ENCODE assay signal across 23 mouse cellular contexts in the genomic region with DNA sequence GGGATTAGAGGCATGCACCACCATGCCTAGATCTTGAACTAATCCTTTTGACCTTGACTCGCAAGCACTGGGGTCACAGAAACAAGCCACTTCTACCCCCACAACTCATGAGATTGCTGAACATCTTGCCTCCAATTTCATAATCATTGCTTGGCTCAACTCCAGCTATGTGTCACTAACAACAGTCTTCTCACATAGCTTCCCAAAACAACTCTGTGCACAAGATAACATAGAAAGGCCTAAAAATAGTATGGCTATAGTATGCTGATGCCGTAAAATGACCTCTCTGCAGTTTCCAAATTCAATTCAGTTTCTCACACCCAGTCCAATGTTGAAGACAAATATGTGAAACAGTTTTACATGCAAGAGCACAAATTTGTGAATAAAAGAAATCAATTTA. TPM values are rescaled to one million over a fixed set of nuclear protein-coding genes. Genes with fewer than 3 reads are reported as not detected.
DNase-seq lines count a peak whose midpoint lies in the region; ATAC-seq and TF ChIP-seq lines count a peak whose summit lies in the region.
"Had no signal": no experiment of that assay in that cellular context is flagged by ENCODE, and none has a peak within 500 bp of the region (broad histone marks: within the 10 kb centered on the region; RNA-seq: fewer than 3 reads in every experiment).

No protein-coding gene starts in this region.

- H3K4me1 ChIP-seq in heart, embryonic 11.5 days (ENCODE audit: control insufficient read depth, insufficient read depth, low read length): peaks cover 7% of the 10 kb centered on the region; the same call in 1 of the 2 replicates
- H3K4me1 ChIP-seq in lung, embryonic 15.5 days: 0 out of 2 replicates have a peak, but pooled peaks cover 6% of the 10 kb centered on the region
- H3K4me1 ChIP-seq: forebrain, embryonic 10.5 days; limb, embryonic 13.5 days; liver, embryonic 15.5 days; megakaryocyte, embryonic 14.5 days; stomach, embryonic 15.5 days had no signal

- no peak for DNase-seq in heart, adult 9 months (ENCODE audit: low spot score in 2 of 2)
- no peak for DNase-seq in lung, postnatal 4 days
- DNase-seq in lung, postnatal 36 days: peak; percentile 42
- DNase-seq in layer of hippocampus, adult 2 months (ENCODE audit: low spot score in 2 of 2): no peak
- DNase-seq in cerebellum, adult 18-20 months: no peak
- DNase-seq: adrenal gland, postnatal 10 days; cerebellum, adult 2 months; gastrocnemius, adult 2 months; retina, postnatal 1 day; thymus, adult 18-20 months; thymus, postnatal 4 days had no signal

- TF ChIP-seq CTCF in layer of hippocampus, adult 2 months (conservative IDR thresholded peaks at IDR 0.05): no peak

- H3K27ac ChIP-seq in heart, embryonic 11.5 days (ENCODE audit: low read depth, low read length): peak overlapping the region; percentile 69
- H3K27ac ChIP-seq in lung, embryonic 15.5 days: 0 out of 2 replicates have a peak overlapping the region, but pooled peaks have one; percentile 3
- H3K27ac ChIP-seq in layer of hippocampus, adult 2 months: no peak overlapping the region
- H3K27ac ChIP-seq: forebrain, embryonic 10.5 days; gastrocnemius, adult 2 months; kidney, embryonic 15.5 days; limb, embryonic 13.5 days; liver, embryonic 15.5 days; stomach, embryonic 15.5 days had no signal

- no peak for ATAC-seq in heart, embryonic 11.5 days (replicated peaks; ENCODE audit: insufficient number of reproducible peaks, low FRiP score, low TSS enrichment)
- peak; percentile 74; the same call in 1 of the 2 replicates for ATAC-seq in lung, embryonic 15.5 days (ENCODE audit: borderline replicate concordance, extremely low read depth, low FRiP score, low TSS enrichment)
- ATAC-seq in granulocyte monocyte progenitor cell, adult 5-6 weeks (replicated peaks; ENCODE audit: poor library complexity, severe bottlenecking): peak; percentile 33; the same call in 1 of the 2 replicates
- ATAC-seq: hindbrain, embryonic 16.5 days; intestine, embryonic 16.5 days; Patski had no signal

- H3K4me2 ChIP-seq in heart, embryonic 11.5 days: no peak overlapping the region
- H3K4me2 ChIP-seq in lung, embryonic 15.5 days: no peak overlapping the region
- H3K4me2 ChIP-seq: kidney, embryonic 15.5 days; limb, embryonic 13.5 days; liver, embryonic 15.5 days; stomach, embryonic 15.5 days had no signal

- H3K9ac ChIP-seq in heart, embryonic 11.5 days (ENCODE audit: low read depth, low read length): no peak overlapping the region
- H3K9ac ChIP-seq in lung, embryonic 15.5 days: no peak overlapping the region
- H3K9ac ChIP-seq: kidney, embryonic 15.5 days; limb, embryonic 13.5 days; liver, embryonic 15.5 days; stomach, embryonic 15.5 days had no signal

- no peaks in the 10 kb centered on the region for H3K36me3 ChIP-seq in heart, embryonic 11.5 days (ENCODE audit: control insufficient read depth, insufficient read depth, low read length)
- H3K36me3 ChIP-seq in lung, embryonic 15.5 days: no peaks in the 10 kb centered on the region
- H3K36me3 ChIP-seq: forebrain, embryonic 10.5 days; kidney, embryonic 15.5 days; limb, embryonic 13.5 days; liver, embryonic 15.5 days; stomach, embryonic 15.5 days had no signal

- WGBS in heart, embryonic 11.5 days (ENCODE audit: insufficient replicate concordance): 29% methylated on average over 2 of the region's 2 CpGs
- 41% methylated on average over 2 of the region's 2 CpGs for WGBS in lung, embryonic 15.5 days

- H3K9me3 ChIP-seq in heart, embryonic 11.5 days (replicated peaks; ENCODE audit: control insufficient read depth, low read length): no peaks in the 10 kb centered on the region
- no peaks in the 10 kb centered on the region for H3K9me3 ChIP-seq in lung, embryonic 15.5 days
- H3K9me3 ChIP-seq: forebrain, embryonic 10.5 days; kidney, embryonic 15.5 days; limb, embryonic 13.5 days; liver, embryonic 15.5 days; megakaryocyte, embryonic 14.5 days; stomach, embryonic 15.5 days had no signal

- H3K27me3 ChIP-seq in heart, embryonic 11.5 days (ENCODE audit: control insufficient read depth, insufficient read depth, low read length): no peaks in the 10 kb centered on the region
- no peaks in the 10 kb centered on the region for H3K27me3 ChIP-seq in lung, embryonic 15.5 days
- H3K27me3 ChIP-seq: kidney, embryonic 15.5 days; limb, embryonic 13.5 days; liver, embryonic 15.5 days; Patski; stomach, embryonic 15.5 days had no signal

- H3K4me3 ChIP-seq in heart, embryonic 11.5 days (ENCODE audit: low read depth, low read length): no peak overlapping the region
- no peak overlapping the region for H3K4me3 ChIP-seq in lung, embryonic 15.5 days
- no peak overlapping the region for H3K4me3 ChIP-seq in layer of hippocampus, adult 2 months
- H3K4me3 ChIP-seq: forebrain, embryonic 10.5 days; gastrocnemius, adult 2 months; kidney, embryonic 15.5 days; limb, embryonic 13.5 days; liver, embryonic 15.5 days; megakaryocyte, embryonic 14.5 days; stomach, embryonic 15.5 days had no signal

RNA-seq across cellular contexts. Expression of gene Vcam1, which starts 56.9 kb away (rescaled TPM):
- polyA plus RNA-seq in heart, embryonic 11.5 days (2014; fragmentation: Nextera tagmentation; extraction: Ambion mirVana): 60.9 and 76.0 TPM in 2 replicates
- 94.4 and 106 TPM in 2 replicates for polyA plus RNA-seq in lung, embryonic 15.5 days (2015; fragmentation: Nextera tagmentation; extraction: Ambion mirVana)
- 6.3 and 6.9 TPM in 2 replicates for total RNA-seq in granulocyte monocyte progenitor cell, adult 5-6 weeks (2014; fragmentation: Nextera tagmentation)
- total RNA-seq in granulocyte monocyte progenitor cell, adult 5-6 weeks (2017): 12.9 TPM in 2 replicates
- 10 to 100 TPM; 18.5 to 23.1 TPM for total RNA-seq in layer of hippocampus, adult 2 months (2021)
